Mouse (Mus musculus) monocyte, adult 5-6 weeks (primary cell): Measurements from ENCODE around the gene Gm49673. TPM values are rescaled to one million over a fixed set of nuclear protein-coding genes. Genes with fewer than 3 reads are reported as not detected.
A peak's percentile ranks its signal among the peaks of the same experiment; 100 is the strongest.
"Not testable (repeated sequence)": the region's sequence is repeated elsewhere in the genome, so short reads cannot be mapped to it uniquely, and the experiment has no call there.

Experiments
- ATAC-seq: fragments of 153-309, 156-312 bp; replicated peaks from 2 replicates; pipeline ENCODE4 v1.8.0; 2017; ENCODE audit warnings: mild to moderate bottlenecking; ENCODE audit not compliant: low TSS enrichment, insufficient number of reproducible peaks, severe bottlenecking, poor library complexity, low FRiP score
- total RNA-seq: library from RNA; stranded (forward); fragments of 200-1000, 200-491, 200-594 nt; gene quantifications from 3 replicates; pipeline ENCODE4 v1.2.3, GENCODE M21; 2017

Gm49673 gene
- total RNA-seq, result 4.2 to 5.7 TPM in 2 of 3 replicates, not detected in the other

DNA sequence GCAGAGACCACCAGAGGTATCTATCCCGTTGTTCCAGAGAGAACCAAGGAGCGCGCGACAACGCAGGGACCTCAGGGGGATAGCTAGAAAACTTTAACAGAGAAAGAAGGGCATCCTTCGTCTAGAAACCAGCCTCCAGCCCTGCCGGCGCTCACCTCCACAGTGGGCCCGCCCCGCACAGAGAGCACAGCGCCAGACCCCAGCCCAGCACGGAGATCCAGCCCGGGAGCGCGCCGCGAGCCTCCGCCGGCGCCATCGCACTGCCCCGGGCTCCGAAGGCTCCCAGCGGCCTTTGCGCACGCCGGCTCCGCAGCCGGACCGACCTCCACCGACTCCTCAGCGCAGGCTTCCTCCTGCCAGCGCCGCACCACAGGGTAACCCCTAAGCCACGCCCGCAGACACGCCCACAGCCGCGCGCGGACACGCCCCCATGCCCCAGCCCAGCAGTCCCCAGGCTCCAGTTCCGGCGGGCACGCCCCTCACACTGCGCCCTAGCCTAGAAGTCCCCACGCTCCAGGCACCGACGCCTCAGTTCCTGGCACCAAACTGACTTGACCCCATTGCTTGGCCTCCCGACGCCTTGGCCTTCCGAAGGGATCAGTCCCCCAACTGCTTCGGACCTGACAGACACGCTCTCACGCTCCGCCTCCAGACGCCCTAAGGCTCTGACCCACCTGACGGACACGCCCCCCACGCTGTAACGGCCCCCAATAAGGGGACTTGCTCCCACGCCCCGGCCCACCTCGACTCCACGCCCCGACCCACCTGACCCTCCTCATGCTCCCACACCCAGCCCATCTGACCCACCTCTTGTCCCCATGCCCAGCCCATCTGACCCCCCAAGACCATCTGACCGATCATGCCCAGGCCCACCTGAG, at the start of gene Gm49673, which contains the start of gene Rnaset2a:
Gene Gm49673, minus strand, starts transcription at position 350 of the 878 bp plus-strand sequence.
Gene Rnaset2a, minus strand, starts transcription at position 659 of the 878 bp plus-strand sequence.
- peak; percentile 79 for ATAC-seq

- peak; percentile 63 for ATAC-seq
Measured at GRCm38 (mm10) chr17:8195685-8196376, 48.2 kb upstream of the Gm49673 start.

DNA sequence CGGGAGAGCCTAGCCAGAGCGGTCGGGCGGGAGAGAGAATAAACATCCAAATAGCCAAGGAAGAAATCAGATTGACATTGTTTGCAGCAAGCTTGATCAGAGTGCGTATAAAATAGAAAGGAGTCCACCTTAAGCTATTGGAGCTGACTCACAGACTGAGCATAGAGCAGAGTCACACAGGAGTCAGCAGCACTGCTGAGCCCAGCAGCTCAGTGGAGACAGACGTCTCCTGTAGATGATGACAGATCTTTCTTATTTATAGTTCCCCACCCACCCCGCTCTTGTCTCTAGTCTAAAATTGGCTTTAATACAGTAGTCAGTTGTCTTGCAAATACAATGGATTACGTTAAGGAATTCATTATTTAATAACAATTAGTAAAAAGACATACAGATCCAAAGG, 46.1 kb upstream of the Gm49673 start:
- no peak for ATAC-seq

- no peak for ATAC-seq
Measured at GRCm38 (mm10) chr17:8184217-8184616, 36.6 kb upstream of the Gm49673 start.

DNA sequence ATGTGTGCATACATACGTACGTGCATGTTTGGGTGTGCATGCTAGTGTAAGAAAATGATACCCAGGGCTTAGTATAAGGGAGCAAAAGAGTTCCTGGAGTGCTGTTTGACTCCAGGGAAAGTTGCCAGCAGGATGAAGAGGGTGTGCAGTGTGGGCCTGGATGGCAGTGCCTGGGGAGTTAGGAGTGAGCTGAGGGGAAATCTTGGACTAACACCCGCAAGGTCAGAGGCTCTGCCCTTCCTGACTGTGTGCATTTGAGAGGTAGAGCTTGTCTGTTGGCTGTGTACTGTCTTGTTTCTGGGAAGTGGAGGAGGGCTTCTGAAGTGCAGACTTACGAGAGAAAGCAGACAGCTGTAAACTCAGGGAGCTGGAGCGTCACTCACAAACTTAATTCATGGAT, 36.2 kb upstream of the Gm49673 start:
- ATAC-seq, result no peak

DNA sequence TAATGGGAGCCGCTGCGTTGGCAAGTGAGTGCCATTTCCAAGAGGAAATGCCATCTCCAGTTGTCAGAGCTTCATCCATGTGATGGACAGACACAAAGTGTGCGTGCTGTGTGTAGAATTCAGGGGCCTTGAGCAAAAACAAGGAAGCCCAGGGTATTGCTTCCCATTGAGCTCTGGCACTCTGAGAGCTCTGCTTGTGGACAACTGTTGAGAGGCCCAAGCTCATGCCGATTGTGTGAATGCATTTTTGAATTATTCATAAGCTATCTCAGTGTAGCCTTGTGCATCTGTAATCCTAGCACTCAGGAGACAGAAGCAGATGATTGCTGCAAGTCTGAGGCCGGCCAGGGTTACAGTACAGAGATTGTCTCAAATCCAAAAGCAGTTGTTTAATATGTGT, 29.5 kb upstream of the Gm49673 start:
- no peak for ATAC-seq

DNA sequence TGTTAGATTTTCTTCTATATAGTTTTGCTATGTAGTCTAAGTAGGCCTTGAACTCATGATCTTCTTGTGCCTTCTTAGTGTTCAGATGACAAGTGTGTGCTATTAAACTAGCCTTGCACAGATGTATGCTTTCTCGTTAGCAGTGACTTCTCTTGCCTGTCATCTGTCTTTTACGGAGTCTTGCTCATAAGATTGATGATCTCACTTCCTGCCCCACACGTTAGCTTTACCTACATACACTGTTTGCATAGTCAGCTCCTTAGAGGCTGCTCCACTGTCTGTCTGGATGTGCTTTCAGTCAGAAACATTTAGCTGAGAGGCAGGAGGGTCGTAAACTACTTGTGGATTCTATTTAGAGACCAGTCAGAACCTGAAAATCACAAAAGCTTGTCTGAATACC, 23.5 kb upstream of the Gm49673 start:
- no peak for ATAC-seq

DNA sequence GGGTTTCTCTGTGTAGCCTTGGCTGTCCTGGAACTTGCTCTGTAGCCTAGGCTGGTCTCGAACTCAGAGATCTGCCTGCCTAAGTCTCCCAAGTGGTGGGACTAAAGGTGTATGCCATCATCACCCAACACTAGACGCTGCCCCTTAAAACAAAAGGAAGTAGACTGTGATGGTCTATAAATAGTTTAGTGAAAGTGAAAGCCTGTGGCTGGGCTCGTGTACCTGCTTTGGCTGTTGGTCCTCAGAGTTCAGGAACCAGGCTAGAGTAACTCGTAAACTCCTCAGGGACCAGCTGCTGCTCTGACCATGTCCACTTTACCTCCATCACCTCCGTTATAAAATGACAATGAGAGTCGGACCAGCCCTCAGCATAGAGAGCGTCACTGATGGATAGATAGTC, 22.7 kb upstream of the Gm49673 start:
- 0 out of 2 replicates have a peak, but pooled peaks have one; percentile 10 for ATAC-seq

DNA sequence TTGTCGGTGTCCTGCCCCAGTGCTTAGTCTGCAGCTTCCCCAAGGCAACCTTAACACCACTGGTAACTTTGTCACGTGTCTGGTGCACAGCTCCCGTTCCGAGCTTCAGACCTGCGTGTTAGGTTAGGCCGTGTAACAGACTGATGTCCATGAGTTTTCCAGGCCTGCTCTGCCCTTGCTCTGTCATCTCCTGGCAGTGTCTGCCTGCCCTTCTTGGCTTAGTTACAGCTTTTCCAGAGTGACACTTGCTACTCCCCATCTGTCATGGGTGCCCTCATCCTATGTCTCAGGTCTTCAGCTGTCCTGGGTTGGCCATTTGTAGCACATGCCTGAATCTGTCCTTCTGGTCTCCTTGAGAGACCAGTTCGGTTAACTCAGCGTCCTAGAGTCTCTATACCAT, 19.8 kb upstream of the Gm49673 start:
- ATAC-seq, result not testable (repeated sequence)

GRCm38 (mm10) chr17:8166454-8166853, 18.9 kb upstream of the Gm49673 start:
- not testable (repeated sequence) for ATAC-seq

GRCm38 (mm10) chr17:8165977-8166376, 18.4 kb upstream of the Gm49673 start:
- ATAC-seq, result not testable (repeated sequence)

GRCm38 (mm10) chr17:8165608-8165945, 18.0 kb upstream of the Gm49673 start:
- not testable (repeated sequence) for ATAC-seq

- peak; percentile 85 for ATAC-seq
Measured at GRCm38 (mm10) chr17:8164701-8165607, 17.4 kb upstream of the Gm49673 start, which contains the start of gene Fgfr1op. Gene Fgfr1op (plus strand): TSS chr17:8165501.

DNA sequence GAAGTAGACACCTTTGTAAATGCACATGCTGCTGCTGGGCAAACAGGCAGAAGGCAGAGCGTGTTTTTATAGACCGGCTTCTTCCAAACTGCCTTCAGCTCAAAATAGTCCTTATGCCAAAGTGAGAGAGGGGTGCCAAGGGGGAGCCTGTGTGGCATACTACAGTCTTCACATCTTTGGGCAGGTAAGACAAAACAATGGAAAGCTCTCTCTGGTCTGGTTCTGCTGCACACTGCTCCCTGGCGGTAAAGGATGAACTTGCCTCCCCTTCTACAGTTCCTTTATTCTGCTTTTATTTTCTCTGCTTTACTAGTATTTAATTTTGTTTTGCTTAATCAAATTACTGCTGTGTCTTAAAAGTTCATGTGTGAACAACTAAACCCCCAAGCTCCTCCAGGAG, 13.4 kb upstream of the Gm49673 start:
- ATAC-seq, result not testable (repeated sequence)

DNA sequence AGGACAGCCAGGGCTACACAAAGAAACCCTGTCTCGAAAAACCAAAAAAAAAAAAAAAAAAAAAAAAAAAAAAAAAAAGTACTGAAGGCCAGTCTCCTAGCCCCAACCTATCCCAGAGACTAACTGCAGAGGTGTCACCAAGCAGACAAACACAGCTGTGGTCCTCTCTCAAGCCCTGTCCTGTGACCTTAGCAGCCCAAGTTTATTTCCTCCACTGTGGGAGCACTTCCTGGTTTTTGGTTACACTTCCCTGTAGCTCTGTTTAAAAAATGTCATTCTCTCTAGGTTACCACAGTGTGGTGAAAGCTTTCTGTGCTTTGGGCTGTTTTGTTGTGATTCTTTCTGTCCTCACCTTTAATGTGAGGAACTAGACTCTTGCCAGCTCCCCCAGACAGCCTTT, 11.0 kb upstream of the Gm49673 start:
- peak; percentile 89 for ATAC-seq

GRCm38 (mm10) chr17:8155982-8156381, 8.4 kb upstream of the Gm49673 start:
- not testable (repeated sequence) for ATAC-seq

DNA sequence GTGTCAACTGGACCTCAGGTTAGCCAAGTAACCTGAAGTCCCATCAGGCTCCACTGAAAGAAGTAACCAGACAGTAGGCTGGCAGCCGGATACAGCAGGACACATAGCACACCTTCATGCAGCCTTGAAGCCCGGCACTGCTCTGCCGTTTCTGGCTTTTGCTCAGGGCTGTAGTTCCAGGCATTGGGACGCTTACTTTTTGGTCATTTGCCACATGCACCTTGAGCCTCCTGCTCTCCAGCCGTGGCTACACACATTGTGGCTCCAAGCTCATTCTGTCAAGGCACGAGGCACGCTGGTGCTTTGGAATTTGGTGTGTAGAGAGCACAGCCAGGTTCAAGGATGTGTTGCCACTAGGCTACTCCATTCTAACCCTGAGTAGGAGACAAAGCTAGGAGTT, 7.4 kb upstream of the Gm49673 start:
- ATAC-seq, result not testable (repeated sequence)

- ATAC-seq, result not testable (repeated sequence)
Measured at GRCm38 (mm10) chr17:8146931-8147330, 657 bp downstream of the Gm49673 start.
